Mouse (Mus musculus) heart, postnatal 0 days (tissue): Measurements from ENCODE around the gene Stk4.

Source experiments
- CTCF ChIP-seq: IDR thresholded peaks from 2 replicates; pipeline ENCODE4 v1.5.1; 2016; ENCODE audit warnings: antibody characterized with exemption, control low read depth, low read depth
- EP300 ChIP-seq: IDR thresholded peaks from 2 replicates; pipeline ENCODE4 v1.6.1; 2016; ENCODE audit warnings: antibody characterized with exemption, low read depth

DNA sequence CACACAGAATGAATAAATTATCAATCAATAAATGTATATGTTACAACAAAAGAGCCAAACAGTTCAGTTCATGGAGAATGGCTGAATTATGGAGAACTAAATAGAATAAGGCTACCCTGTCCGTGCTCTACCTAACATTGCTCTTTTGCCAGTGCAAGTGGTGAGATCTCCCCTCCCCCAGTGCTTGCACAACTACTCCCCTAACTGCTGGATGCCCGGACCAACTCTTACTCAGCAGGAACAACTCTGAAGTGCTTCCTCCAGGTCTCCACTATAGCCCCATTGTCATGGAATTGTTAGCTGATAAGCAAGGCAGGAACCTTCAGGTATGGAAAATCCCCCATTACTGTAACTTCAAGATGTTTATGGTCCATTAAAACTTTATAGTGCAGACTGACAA is 48.0 kb upstream of the Stk4 start:
- TF ChIP-seq CTCF (no peak), EP300 (no peak)
